Mouse (Mus musculus): ENCODE measurements at regions not wholly inside any gene's neighbourhood (a gene's known extent, or its start where the extent isn't known, plus 50 kb on each side); places are given as distances from the start of the nearest gene placed in this dataset.
"Not testable (repeated sequence)": the region's sequence is repeated elsewhere in the genome, so short reads cannot be mapped to it uniquely, and the experiment has no call there.

DNA sequence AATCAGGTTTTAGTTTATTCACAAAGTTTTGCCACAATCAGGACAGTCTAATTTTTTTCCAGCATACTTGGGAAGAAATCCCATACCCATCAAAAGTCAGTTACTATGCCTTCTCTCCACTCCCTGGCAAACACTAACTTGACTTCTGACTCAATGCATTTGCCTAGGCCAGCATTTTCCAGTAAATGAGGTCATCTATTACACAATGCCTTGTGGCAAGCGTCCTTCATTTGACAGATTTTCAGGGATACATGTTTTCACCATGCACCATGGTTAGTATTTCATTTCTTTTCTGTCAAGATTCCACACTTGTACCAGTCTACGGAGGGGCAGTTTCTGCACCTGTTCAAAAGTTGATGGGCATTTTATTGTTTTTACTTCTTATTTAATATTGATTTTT lies 88.4 kb upstream of the Slc2a12 start:
- not testable (repeated sequence) for DNase-seq

DNA sequence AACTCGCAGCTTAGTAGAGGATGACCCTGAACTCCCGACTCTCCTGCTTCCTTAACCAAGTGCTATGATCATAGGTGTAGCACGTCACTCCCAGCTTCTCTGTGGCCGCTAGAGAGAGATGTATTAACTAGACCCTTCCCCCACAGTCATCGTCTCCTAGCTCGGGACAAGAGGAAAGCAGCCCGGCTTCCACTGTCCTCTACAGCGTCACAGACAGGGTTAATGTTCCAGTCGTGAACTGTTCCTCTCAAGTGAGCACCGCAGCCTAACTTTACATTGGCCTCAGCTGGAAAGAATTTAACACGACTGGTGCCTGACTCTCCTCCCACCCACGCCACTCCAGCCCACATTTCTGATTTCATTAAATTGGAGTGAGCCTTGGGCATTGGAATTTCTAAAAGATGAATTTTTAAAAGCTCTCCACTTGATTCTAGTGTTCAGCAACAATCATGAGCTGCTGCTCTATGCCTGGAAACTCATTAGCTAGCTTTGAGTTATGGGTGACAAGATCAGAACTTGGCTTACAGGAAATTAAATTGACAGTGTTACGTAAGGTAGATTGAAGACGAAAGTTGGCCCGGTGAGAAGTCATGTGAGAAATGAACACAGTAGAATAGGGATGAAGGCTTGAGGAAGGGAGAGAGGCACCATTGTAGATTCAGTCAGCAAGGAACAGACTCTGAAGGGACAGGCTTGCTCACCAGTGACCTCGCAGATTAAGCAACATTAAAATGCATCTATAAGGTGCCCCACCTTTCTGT lies 75.4 kb upstream of the Slc2a12 start:
- DNase-seq = not testable (repeated sequence)

DNA sequence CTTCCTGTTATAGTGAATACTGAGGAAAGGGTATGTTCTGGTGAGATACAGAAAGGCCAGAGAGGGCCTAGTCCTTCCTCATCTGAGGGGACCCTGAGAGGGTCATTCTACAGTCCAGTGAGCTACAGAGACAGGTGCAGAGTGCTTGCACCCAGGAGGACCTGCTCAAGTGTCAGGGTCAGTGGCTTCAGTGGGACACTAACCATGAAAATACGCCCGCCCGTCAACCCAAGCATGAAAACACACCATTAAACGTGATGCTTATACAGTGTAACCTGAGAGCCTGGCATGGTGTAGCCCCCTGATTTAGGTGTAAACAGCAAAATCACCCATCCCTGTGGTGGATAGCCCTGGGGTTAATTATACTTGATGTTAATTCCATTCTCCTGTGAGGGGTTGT lies 70.8 kb upstream of the Slc2a12 start:
- DNase-seq = not testable (repeated sequence)

DNA sequence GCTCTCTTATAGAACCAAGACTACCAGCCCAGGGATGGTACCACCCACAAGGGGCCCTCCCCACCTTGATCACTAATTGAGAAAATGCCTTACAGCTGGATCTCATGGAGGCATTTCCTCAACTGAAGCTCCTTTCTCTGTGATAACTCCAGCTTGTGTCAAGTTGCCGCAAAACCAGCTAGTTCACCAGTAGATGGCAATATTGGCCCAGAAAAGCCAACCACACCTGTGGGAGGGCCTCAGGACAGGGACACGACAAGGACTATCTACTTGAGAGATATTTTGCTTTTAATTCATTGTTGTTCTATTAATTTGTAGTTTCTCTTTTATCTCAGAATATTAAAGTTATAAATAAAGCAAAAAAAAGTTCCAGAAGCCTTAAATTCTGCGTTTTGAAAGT lies 65.4 kb upstream of the Slc2a12 start:
- DNase-seq = peak; percentile 30 to 43

DNA sequence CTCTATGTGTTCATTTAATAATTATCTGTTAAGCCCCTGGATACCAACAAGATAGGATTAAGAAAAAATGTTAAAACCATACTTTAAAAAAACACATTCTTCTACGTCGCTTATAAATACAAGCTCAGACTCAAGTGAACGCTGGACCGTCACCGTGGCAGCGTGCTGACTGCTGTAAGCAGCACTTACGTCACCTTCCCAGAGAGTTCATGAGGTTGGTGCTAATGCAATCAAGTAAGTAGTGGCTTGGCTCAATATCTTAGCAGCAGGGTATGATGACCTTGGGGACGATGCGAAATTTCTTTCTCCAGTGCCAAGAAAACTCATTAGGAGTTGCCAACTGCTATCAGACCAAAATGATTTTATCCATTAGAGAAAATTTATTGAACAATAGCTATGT lies 63.5 kb upstream of the Slc2a12 start:
- not testable (repeated sequence) for DNase-seq

DNA sequence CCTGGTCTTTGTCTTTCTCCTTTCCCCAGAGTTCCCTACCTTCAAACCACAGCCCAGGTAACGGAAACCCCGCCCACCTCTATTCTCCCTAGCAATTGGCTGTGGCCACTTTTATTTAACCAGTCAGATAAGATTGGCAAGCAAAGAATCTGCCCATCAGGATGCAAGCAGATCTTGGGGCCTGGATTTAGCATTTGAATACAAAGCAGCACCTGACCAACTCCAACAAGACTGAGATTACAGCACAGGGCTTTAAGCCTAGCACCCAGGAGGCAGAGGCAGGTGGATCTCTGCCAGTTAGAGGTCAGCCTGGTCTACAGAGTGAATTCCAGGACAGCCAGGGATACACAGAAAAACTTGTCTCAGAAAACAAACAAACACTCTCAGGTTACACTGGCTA lies 61.5 kb upstream of the Slc2a12 start:
- not testable (repeated sequence) for DNase-seq

DNA sequence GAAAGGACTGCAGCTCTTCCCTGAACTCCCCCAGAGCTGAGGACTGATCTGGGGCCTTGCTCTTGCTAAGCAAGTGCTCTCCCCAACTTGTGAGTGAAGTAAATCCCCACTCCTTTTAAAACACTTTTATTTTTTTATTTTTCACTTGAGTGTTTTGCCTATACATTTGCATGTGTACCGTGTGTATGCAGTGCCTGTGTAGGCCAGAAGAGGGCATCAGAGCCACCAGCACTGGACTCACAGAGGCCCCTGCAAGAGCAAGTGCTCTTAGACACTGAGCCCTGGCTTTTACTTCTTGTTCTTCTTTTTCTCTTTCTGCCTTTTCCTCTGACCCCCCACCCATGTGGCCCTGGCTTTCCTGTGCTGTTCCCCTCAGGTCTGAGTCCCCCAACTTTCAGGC lies 56.2 kb upstream of the Slc2a12 start:
- not testable (repeated sequence) for DNase-seq

DNA sequence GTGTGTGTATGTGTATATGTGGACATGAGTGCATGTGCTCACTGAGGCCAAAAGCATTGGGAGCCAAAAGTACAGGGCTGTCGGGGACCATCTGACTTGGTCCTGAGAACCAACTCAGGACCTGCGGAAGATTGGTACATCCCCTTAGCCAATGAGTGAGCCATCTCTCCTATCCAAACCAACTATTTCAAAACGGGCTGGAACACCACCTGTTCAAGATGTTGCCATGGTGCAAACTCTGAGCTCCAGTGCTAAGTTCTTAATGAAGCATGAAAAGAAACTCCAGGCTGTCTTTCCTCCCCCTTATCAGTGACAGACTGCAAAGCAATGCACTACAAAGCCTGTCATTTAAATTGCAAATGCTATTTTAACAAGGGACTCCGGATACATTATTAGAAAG lies 53.1 kb upstream of the Slc2a12 start:
- not testable (repeated sequence) for DNase-seq

DNA sequence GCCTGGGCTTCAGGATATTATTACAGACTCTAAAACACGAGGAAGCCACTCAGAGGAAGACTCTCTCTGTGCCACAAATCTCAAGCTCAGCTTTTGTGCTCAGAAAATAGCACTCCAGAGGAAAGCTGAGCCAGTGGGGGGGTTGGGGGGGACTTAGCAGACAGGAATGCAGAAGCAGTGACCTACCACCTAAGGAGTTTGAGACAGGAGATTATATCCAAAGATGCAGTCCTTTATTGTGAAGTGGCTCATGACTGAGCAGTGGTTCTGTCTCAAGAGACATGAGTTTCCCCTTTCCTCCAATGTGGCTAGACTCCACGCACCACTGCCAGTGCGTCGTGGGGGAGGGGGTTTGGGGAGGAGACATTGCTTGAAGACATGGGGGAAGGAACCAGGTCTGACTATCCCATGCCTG lies 52.6 kb upstream of the Slc2a12 start:
- DNase-seq = not testable (repeated sequence)

DNA sequence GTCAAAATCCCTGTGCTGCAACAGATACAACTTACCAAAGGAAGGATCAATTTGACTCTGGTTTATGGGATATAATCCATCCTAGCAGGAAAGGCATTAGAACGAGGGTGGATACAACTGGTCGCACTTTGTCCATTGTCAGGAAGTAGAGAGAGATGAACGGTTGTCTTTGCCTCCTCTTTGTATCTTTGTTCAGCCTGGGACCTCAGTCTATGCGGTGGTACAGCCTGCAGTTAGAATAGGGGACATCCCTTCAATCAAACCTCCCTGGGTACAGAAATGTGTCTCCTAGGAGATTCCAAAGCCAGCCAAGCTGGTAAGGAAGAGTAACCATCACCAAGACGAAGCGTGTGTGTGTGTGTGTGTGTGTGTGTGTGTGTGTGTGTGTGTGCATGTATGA lies 52.1 kb upstream of the Slc2a12 start:
- DNase-seq = not testable (repeated sequence)
